Mouse (Mus musculus): ENCODE results near the gene Slx.
"Not testable (repeated sequence)": the region's sequence is repeated elsewhere in the genome, so short reads cannot be mapped to it uniquely, and the experiment has no call there.

The Slx gene

DNA sequence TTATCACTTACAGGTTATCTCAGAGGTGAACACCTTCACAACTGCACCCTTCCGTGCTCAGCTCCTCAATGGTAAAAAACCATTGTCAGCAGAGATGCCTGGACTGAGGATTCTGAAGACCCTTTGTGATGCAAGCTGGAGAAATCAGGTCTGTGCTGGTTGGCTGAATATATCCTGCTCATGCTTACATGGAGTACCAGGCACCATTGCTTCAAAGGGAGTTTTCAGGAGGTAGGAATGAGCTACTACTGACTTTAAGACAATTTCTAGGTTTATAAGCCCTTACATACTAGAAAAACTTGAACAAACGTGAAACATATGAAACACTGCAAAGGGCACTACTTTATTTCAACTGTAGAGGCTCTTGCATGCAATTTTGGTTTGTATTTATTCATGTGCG, at the start of gene Slx:
Gene Slx (minus strand): TSS at position 101 of the 400 bp plus-strand sequence.
- DNase-seq: not testable (repeated sequence)

All from kidney, postnatal 4 days (tissue).